Mouse (Mus musculus): Measurements from ENCODE around the gene Zfhx3.

DNA sequence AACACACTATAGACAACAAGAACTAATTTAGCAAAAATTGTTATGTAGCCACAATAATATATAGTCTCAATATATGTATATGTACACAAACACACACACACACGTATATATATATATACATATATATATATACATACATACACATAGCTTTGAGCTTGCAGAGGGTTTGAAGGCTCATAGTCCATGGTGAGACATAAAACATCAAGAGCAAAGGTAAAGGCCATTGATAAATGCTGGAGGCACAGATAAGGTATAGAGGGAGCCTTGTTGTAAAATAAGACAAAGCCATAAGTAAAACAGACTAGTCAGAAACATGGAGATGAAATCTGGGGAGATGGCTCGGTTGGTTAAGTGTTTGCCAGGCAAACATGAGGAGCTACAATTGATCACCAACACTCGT lies 91.6 kb downstream of the Zfhx3 start:
- TF ChIP-seq MAFK (IDR thresholded peaks at IDR 0.05; ENCODE audit: borderline replicate concordance, low read depth, low read length) (no peak), GABPA (IDR thresholded peaks at IDR 0.05; ENCODE audit: low read depth, low read length) (no peak), GATA1 (IDR thresholded peaks at IDR 0.05; ENCODE audit: low read depth, low read length) (no peak), MAX (IDR thresholded peaks at IDR 0.05; ENCODE audit: low read length) (no peak), CTCF (IDR thresholded peaks at IDR 0.05 in 2 of 3, conservative IDR thresholded peaks at IDR 0.05 in 1 of 3; ENCODE audit: control insufficient read depth in 1 of 3, insufficient read depth in 1 of 3, low read depth in 2 of 3, low read length in 3 of 3, poor library complexity in 1 of 3, severe bottlenecking in 1 of 3) (no peak), E2F4 (IDR thresholded peaks at IDR 0.05; ENCODE audit: borderline replicate concordance, low read depth, low read length) (no peak), ZKSCAN1 (IDR thresholded peaks at IDR 0.05; ENCODE audit: low read depth, low read length) (no peak), POLR2AphosphoS2 (IDR thresholded peaks at IDR 0.05; ENCODE audit: low read length) (no peak), NRF1 (IDR thresholded peaks at IDR 0.05; ENCODE audit: insufficient read depth, low read depth, low read length, poor library complexity, severe bottlenecking) (no peak), POLR2A (IDR thresholded peaks at IDR 0.05; ENCODE audit: control insufficient read depth in 1 of 2, insufficient read depth in 1 of 2, low read depth in 1 of 2, low read length in 2 of 2, poor library complexity in 1 of 2) (no peak), MEF2A (IDR thresholded peaks at IDR 0.05; ENCODE audit: extremely low read depth, insufficient replicate concordance, low read depth, low read length, poor library complexity, severe bottlenecking) (no peak), EP300 (IDR thresholded peaks at IDR 0.05; ENCODE audit: low read depth in 1 of 2, low read length in 2 of 2) (no peak), HCFC1 (IDR thresholded peaks at IDR 0.05; ENCODE audit: low read depth, low read length) (no peak)

Measured in MEL (cell line).